Mouse (Mus musculus) left cerebral cortex, adult 2 months (tissue): ENCODE measurements at regions not wholly inside any gene's neighbourhood (a gene's known extent, or its start where the extent isn't known, plus 50 kb on each side); places are given as distances from the start of the nearest gene placed in this dataset.

ENCODE experiments used
- DNase-seq, 2 experiments: peaks; one replicate each; pipeline ENCODE4 v3.0.0; 2021 to 2022; ENCODE audit warnings: low spot score in 2 of 2, mixed read lengths in 1 of 2; ENCODE audit errors: extremely low spot score in 1 of 2
- H3K27ac ChIP-seq: fragments of 200-600 bp; 2 replicates; pipeline ENCODE4 v1.8.1; 2022
- H3K4me3 ChIP-seq: fragments of 200-600 bp; 2 replicates; pipeline ENCODE4 v1.8.1; 2022
- CTCF ChIP-seq: fragments of 200-600 bp; IDR thresholded peaks from 2 replicates; pipeline ENCODE4 v1.8.1; 2022; ENCODE audit warnings: antibody characterized with exemption, mild to moderate bottlenecking, moderate library complexity
- intact Hi-C: fragments of 180-260 bp; cut with DNase I; formaldehyde crosslinking; loops from one replicate; pipeline ENCODE4 v1.15.1; 2025

GRCm38 (mm10) chr15:93750953-93751352 is 155.3 kb upstream of the Prickle1 start:
- H3K27ac ChIP-seq = no peak overlapping the region
- DNase-seq = peak; percentile 15 to 16
- intact Hi-C loops = no loop called here
- no peak overlapping the region for H3K4me3 ChIP-seq
- peak; percentile 50 for TF ChIP-seq CTCF

GRCm38 (mm10) chr15:93744191-93744945 is 148.7 kb upstream of the Prickle1 start:
- H3K27ac ChIP-seq = no peak overlapping the region
- intact Hi-C loops = no loop called here
- no peak overlapping the region for H3K4me3 ChIP-seq
- no peak for TF ChIP-seq CTCF
- DNase-seq = no peak

GRCm38 (mm10) chr15:93733731-93734510 is 138.2 kb upstream of the Prickle1 start:
- H3K27ac ChIP-seq = no peak overlapping the region
- TF ChIP-seq CTCF = no peak
- no peak for DNase-seq
- intact Hi-C loops = no loop called here
- no peak overlapping the region for H3K4me3 ChIP-seq

DNA sequence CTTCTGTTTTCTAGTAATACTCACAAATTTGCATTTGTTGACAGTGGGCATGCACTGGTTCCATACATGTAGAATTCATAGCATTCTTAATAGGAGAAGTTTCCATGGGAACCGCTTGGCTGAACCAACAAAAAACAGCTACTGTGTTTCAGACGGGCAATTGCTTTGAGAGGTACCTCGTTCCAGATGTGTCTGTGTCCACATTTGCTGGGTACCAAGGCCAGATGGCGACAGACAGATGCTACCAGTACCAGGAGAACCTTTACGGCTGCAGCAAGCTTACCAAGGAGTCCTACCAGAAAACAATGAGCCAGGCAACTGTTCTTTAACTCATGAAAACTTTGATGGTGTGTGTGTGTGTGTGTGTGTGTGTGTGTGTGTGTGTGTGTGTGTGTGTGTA is 137.1 kb upstream of the Prickle1 start:
- no peak for TF ChIP-seq CTCF

GRCm38 (mm10) chr15:93731161-93731560 is 135.5 kb upstream of the Prickle1 start:
- no peak overlapping the region for H3K27ac ChIP-seq
- DNase-seq = no peak
- intact Hi-C loops = no loop called here
- TF ChIP-seq CTCF = no peak
- no peak overlapping the region for H3K4me3 ChIP-seq

More for the DNA sequence above, 137.1 kb upstream of the Prickle1 start:
- no peak overlapping the region for H3K27ac ChIP-seq
- intact Hi-C loops = no loop called here
- DNase-seq = no peak
- H3K4me3 ChIP-seq = no peak overlapping the region

DNA sequence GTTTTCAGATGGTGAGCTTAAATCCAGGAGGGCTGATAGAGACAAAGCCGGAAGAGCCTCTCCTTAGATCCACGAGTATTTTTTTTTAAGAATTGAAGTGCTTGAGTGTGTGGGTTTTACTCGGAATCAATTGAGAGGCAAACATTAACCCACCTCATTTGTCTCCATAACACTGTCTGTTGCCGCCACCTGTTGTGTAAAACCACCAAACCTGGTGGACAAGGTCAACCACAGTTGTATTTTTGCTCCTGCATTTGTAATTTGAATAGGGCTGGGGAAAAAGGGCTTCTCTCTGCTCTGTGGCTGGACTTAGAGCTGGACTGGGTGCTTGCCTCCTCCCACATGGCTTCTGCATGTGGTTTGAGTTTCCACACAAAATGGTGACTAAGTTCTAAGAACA is 119.8 kb upstream of the Prickle1 start:
- intact Hi-C loops = no loop called here

GRCm38 (mm10) chr15:93713428-93713827 is 117.7 kb upstream of the Prickle1 start:
- TF ChIP-seq CTCF = no peak
- Histone ChIP-seq H3K4me3 (no peak overlapping the region), H3K27ac (no peak overlapping the region)
- no peak for DNase-seq
- intact Hi-C loops = no loop called here

More for the DNA sequence above, 119.8 kb upstream of the Prickle1 start:
- no peak for TF ChIP-seq CTCF
- no peak for DNase-seq
- no peak overlapping the region for H3K4me3 ChIP-seq
- no peak overlapping the region for H3K27ac ChIP-seq

DNA sequence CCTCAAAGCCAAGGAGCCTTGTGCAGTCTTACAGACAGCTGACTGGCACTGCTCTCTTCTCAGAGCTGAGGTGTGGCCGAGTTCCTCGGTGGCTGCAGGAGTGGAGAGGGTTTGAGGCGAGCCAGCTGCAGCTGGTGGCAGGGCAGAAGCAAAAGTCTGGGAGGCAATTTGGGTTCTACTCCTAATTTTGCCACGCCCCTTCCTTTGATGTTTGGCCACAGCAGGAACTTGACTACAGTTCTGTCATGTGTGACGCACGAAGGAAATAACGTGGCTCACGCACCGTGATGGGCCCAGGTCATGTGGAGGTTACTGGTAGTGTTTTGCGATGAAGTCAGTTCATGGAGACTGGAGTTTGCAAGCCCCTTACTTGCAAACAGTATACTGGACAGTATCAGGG is 116.9 kb upstream of the Prickle1 start:
- no peak overlapping the region for H3K4me3 ChIP-seq
- no peak for DNase-seq
- intact Hi-C loops = no loop called here

GRCm38 (mm10) chr15:93711150-93711784 is 115.6 kb upstream of the Prickle1 start:
- intact Hi-C loops = no loop called here
- TF ChIP-seq CTCF = no peak
- Histone ChIP-seq H3K27ac (no peak overlapping the region), H3K4me3 (no peak overlapping the region)
- no peak for DNase-seq

More for the DNA sequence above, 116.9 kb upstream of the Prickle1 start:
- H3K27ac ChIP-seq = no peak overlapping the region
- no peak for TF ChIP-seq CTCF

DNA sequence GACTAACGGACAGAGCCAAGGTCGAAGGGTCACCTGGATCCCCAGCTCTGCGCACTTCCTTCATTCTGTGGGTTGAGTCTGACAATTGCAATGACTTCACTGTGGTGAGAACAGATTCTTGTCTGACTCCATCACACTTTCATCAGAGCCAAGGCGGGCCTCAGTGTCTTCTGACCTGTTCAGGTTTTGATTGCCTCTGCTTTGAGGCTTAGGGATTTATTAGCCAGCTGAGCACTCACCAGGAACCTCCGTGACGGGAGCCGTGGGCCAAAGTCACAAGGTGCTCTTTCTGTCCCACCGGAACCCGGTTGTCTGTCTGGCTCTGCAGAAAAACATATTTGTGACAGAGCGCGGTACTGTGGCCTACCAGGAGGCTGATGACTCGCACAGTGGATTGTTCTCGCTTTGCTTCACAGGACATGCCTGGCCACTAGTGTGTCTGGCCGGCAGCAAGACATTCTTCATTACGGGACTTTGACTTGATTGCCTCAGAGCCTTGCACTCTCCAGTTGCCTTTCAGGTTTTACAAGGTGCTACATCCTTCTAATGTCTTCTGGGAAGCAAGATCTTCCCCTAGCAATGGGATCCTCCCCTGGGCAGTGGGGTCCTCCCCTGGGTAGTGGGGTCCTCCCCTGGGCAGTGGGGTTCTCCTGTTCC is 114.9 kb upstream of the Prickle1 start:
- Histone ChIP-seq H3K27ac (no peak overlapping the region), H3K4me3 (no peak overlapping the region)
- no peak for DNase-seq
- no peak for TF ChIP-seq CTCF
- intact Hi-C loops = no loop called here

DNA sequence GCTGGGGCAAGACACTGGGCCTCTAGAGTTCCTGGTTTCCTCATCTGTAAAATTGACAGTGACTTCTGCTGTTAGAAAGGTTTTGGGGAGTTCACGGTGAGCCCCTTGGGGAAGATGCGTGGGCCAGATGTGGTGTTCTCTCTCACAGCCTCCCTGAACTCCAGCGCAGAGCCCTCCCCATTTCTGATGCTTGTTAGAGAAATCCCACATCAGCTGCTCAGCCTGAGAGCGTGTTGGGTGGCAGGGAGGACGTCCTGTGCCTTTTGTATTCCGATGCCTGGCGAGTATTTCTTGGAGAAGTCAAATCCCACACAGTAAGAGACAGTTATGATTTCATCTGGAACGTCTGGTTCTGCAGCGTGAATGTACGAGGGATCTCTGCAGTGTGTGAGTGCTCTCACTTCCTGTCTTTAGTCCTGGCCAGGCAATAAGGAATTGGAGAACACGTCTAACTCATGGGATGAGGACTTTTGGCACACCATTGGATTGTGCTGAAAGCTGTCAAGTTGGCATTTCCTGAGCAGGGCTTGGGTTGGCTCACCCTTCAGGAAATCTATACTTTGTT is 110.8 kb upstream of the Prickle1 start:
- no peak for DNase-seq
- TF ChIP-seq CTCF = no peak
- intact Hi-C loops = no loop called here
- Histone ChIP-seq H3K4me3 (no peak overlapping the region), H3K27ac (no peak overlapping the region)
